Mouse (Mus musculus) brain, adult 2 months (tissue): ENCODE data around the gene Epb41l1.

Experiments used
- DNase-seq: peaks from one replicate; pipeline ENCODE4 v3.0.0; 2011; ENCODE audit warnings: low read depth, low spot score

Epb41l1 gene

GRCm38 (mm10) chr2:156533160-156533559 lies 112.5 kb downstream of the Epb41l1 start:
- DNase-seq = no peak

GRCm38 (mm10) chr2:156538817-156539555 lies 118.3 kb downstream of the Epb41l1 start:
- no peak for DNase-seq

DNA sequence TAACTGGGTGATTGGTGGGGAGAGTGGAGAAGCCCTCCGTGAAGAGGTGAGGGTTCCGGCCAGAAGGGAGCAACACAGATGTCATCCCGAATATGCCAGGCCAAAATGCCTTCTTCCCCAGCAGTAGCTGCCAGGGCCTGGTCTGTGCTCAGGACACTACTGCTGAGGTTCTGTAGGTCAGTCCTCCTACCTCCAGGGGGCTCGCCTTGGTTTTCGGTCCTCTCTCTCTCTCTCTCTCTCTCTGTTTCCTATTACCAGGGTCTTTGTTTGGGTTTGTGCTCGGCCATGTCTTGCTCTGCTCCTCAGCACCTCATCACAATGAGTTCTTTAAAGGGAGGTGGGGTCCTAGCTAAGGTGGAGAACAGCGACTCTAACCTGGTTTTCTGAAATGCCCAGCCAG lies 120.3 kb downstream of the Epb41l1 start:
- DNase-seq = no peak

DNA sequence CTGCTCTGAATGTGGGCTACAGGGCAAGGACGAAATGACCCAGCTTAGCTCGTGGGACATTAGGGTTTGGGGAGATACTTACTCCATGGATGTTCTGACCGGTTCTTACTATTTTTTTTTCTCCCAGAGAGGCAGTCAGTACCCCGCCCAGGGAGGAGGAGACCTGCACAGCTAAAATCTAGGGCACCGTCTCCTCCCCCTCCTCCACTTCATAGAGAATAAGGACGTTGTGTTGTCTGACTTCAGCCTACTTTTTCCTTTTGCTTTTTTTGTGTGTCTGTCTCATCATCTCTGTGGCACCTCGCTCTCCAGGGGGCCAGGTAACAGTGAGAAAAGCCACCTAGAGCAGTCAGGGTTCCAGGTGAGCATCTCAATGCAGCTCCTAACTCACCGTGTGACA lies 121.7 kb downstream of the Epb41l1 start:
- peak; percentile 53 for DNase-seq

- DNase-seq = no peak
Measured at GRCm38 (mm10) chr2:156543804-156544203, 123.1 kb downstream of the Epb41l1 start.

- peak; percentile 90 for DNase-seq
Measured at GRCm38 (mm10) chr2:156547123-156547891, 126.6 kb downstream of the Epb41l1 start, which contains the start of gene Aar2. Gene Aar2, plus strand, starts transcription at chr2:156547584.

GRCm38 (mm10) chr2:156552421-156552820 lies 131.7 kb downstream of the Epb41l1 start:
- DNase-seq = peak; percentile 40

GRCm38 (mm10) chr2:156561808-156562207 lies 141.1 kb downstream of the Epb41l1 start:
- DNase-seq = no peak

DNA sequence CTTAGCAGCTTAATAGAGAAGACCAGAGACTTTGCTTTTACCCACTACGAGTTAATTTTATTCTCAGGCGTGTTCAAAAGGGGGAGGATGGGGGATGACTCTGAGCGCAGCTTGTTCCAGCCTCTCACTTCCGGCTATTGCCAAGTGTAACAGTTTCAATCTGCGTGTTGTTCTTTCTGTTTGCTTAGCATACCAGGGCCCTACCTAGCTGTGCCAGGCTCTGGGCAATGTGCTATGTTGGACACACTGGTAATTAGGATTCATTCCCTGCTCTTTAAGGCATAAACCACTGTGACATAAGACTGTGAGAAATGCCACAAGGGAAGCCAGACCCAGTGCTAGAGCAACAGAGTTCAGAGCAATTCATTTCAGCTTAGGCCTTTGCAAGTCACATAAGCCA lies 142.8 kb downstream of the Epb41l1 start:
- peak; percentile 86 for DNase-seq

- DNase-seq = peak; percentile 75
Measured at GRCm38 (mm10) chr2:156566512-156566911, 145.8 kb downstream of the Epb41l1 start.

- DNase-seq = no peak
Measured at GRCm38 (mm10) chr2:156568647-156569046, 147.9 kb downstream of the Epb41l1 start.

DNA sequence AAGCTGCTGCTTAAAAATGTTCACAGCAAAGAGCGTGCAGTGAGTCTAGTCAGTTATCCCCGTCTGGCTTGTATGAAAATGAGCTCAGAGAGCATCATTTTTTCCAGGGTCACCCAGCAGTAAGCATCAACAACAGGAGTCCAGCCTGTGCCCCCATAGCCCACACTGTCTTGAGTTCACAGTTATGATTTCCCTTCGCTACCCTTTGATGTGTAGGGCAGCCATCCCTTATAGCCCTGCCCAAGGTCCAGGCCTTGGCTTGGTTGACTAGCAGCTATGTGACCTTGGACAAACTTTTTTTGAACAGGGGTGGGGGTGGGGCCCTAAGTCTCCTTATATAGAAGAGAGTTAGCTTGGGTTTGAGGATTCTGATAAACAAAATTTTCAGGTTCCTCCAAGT lies 148.6 kb downstream of the Epb41l1 start:
- DNase-seq = no peak

DNA sequence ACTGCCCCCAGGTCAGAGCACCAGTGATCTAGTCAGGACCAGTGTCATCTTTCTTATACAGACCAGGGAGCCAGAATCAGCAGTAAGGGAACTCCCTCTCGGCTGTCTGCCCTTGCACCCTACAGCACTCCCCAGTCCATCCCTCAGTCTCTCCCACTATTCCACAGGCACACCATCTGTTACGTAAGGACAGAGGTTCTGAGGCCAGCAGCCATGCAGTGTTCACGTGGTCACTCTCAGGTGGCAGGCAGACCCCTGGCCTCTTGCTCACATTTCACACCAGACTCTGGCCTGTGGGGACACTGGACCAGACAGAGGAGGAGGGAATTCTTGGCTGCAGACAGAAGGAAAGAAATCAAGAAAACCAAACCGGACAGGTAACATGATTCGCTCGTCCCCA lies 150.8 kb downstream of the Epb41l1 start:
- DNase-seq = no peak

DNA sequence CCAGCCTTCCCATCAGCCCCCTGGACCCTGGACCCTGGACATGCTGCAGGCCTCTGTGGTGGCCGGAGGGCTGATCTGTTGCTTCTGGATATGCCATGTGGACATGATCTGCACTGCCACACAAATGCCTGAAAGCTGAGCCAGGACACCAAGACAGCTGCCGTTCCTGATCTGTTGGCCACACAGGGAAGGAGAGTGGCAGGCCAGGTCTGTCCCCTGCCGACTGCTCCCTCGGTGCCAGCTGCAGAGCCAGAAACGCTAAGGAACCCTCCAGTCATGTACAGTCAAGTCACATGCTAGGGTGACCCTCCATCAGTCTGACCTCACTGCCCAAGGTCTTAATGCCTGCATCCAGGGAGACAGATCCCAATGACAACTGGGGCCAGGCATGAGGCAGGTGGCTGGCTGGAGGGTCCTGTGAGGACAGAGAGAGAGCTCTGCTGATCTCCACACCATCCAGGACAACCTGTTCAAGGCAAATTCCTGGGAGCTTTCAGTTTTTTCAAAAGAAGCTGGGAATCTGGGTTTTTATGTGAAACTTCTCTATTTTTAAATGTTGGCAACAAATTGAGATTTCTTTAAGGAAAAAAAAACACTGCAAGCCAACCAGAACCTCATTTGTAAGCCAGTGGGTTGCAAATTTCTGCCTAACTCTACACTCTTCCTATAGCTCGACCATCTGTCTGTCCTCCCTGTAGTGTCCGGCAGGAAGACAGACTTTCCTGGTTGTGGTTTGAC lies 156.3 kb downstream of the Epb41l1 start:
- DNase-seq = peak; percentile 58

GRCm38 (mm10) chr2:156580507-156580906 lies 159.8 kb downstream of the Epb41l1 start:
- no peak for DNase-seq

GRCm38 (mm10) chr2:156581244-156581643 lies 160.5 kb downstream of the Epb41l1 start:
- DNase-seq = peak; percentile 95

GRCm38 (mm10) chr2:156582887-156583286 lies 162.2 kb downstream of the Epb41l1 start:
- no peak for DNase-seq

- DNase-seq = peak; percentile 68
Measured at GRCm38 (mm10) chr2:156584154-156584796, 163.6 kb downstream of the Epb41l1 start.

DNA sequence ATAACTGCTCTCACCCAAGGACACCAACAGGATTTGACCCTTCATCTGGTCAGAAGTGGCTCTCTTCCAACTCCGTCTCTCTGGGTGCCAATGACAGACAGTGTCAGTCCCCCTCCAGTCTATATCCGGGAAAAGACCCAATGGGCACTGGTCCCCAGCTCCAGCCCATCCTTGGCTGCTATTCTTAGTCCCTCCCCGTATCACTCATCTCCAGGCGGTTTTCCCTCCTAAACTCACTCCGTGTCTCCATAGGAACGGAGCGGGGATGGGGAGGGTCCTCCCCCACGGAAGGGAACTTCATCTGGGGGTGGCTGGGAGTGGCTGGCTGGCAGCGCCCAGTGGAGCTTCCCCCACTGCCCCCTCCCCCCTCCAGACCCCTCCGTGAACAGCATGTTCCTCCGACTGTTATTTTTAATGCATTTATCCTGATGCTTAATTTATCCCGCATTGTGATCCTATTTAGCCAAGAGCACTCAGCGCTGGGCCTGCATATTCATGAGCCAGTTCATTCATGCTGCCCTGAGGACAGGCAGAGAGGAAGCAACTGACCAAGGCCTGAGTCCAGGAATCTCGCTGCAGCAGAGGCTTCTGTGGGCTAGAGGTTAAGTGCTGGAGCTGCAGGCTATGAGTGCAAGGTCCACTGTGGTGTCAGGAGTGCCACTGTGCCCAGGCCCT lies 164.2 kb downstream of the Epb41l1 start:
- peak; percentile 76 for DNase-seq

- DNase-seq = peak; percentile 44
Measured at GRCm38 (mm10) chr2:156589481-156589880, 168.8 kb downstream of the Epb41l1 start.
